Mouse (Mus musculus) CD4-positive, CD25-positive, alpha-beta regulatory T cell, adult 4 months (primary cell): ENCODE data around the gene Rapsn. TPM values are rescaled to one million over a fixed set of nuclear protein-coding genes. Genes with fewer than 3 reads are reported as not detected.

ENCODE experiments used
- ATAC-seq: one replicate; pipeline ENCODE4 v1.8.0; 2017
- polyA plus RNA-seq, 2 experiments: library from polyadenylated mRNA; unstranded; fragments of 100-300 nt; shearing (Covaris generic); gene quantifications; one replicate each; pipeline ENCODE4 v1.2.1; 2017

The Rapsn gene
- polyA plus RNA-seq, 2 experiments from 2014 or later = 5.4 to 7.7 TPM

GRCm38 (mm10) chr2:91080784-91081513 lies 45.5 kb downstream of the Rapsn start:
- peak; percentile 74 for ATAC-seq

GRCm38 (mm10) chr2:91081775-91082695 lies 46.6 kb downstream of the Rapsn start, which contains the start of gene Spi1:
Gene Spi1 (plus strand): TSS chr2:91082390.
- no peak for ATAC-seq

GRCm38 (mm10) chr2:91082844-91083243 lies 47.4 kb downstream of the Rapsn start:
- peak; percentile 81 for ATAC-seq

- ATAC-seq = peak; percentile 9
These were observed 48.0 kb downstream of the Rapsn start for GRCm38 (mm10) chr2:91083366-91083940.

GRCm38 (mm10) chr2:91084179-91084820 lies 48.9 kb downstream of the Rapsn start:
- ATAC-seq = no peak

GRCm38 (mm10) chr2:91085494-91086391 lies 50.3 kb downstream of the Rapsn start:
- no peak for ATAC-seq

- no peak for ATAC-seq
These were observed 51.2 kb downstream of the Rapsn start for GRCm38 (mm10) chr2:91086392-91087237.

GRCm38 (mm10) chr2:91087453-91087852 lies 52.0 kb downstream of the Rapsn start:
- ATAC-seq = no peak

- no peak for ATAC-seq
These were observed 53.6 kb downstream of the Rapsn start for GRCm38 (mm10) chr2:91088987-91089386.

GRCm38 (mm10) chr2:91090208-91090607 lies 54.8 kb downstream of the Rapsn start:
- ATAC-seq = no peak

GRCm38 (mm10) chr2:91090827-91091226 lies 55.4 kb downstream of the Rapsn start:
- no peak for ATAC-seq

Other genes starting within 250 kb of the Rapsn start
- 100 to 1,000 TPM; 101 to 104 TPM for gene Mtch2, start 188.5 kb upstream of the Rapsn start, polyA plus RNA-seq
- under 1 TPM; 0.82 to 0.83 TPM for gene C1qtnf4, start 149.8 kb upstream of the Rapsn start, polyA plus RNA-seq
- gene Kbtbd4, start 130.9 kb upstream of the Rapsn start, polyA plus RNA-seq = 10 to 100 TPM; 40.3 to 50.4 TPM
- gene Ndufs3, start 130.8 kb upstream of the Rapsn start, polyA plus RNA-seq = 100 to 1,000 TPM; 103 to 127 TPM
- 10 to 100 TPM; 52.7 to 54.9 TPM for gene Celf1, start 95.2 kb upstream of the Rapsn start, polyA plus RNA-seq
- gene Psmc3, start 18.4 kb downstream of the Rapsn start, polyA plus RNA-seq = 100 to 1,000 TPM; 198 to 201 TPM
- gene Slc39a13, start 34.8 kb downstream of the Rapsn start, polyA plus RNA-seq = 10 to 100 TPM; 33.1 to 55.2 TPM
- under 1 TPM in 1 of 2 experiments, not detected in 1; 0.49 TPM for gene Spi1, start 46.8 kb downstream of the Rapsn start, polyA plus RNA-seq
- gene Mybpc3, start 82.5 kb downstream of the Rapsn start, polyA plus RNA-seq = not detected
- gene Madd, start 148.2 kb downstream of the Rapsn start, polyA plus RNA-seq = 10 to 100 TPM; 58.7 to 84.7 TPM
- gene Nr1h3, start 167.2 kb downstream of the Rapsn start, polyA plus RNA-seq = 1 to 10 TPM; 1.4 to 1.8 TPM
- gene Acp2, start 167.3 kb downstream of the Rapsn start, polyA plus RNA-seq = 10 to 100 TPM; 17.9 to 25.7 TPM
- 10 to 100 TPM; 79.4 to 79.5 TPM for gene Ddb2, start 201.4 kb downstream of the Rapsn start, polyA plus RNA-seq
- gene Pacsin3, start 220.3 kb downstream of the Rapsn start, polyA plus RNA-seq = 1 to 10 TPM in 1 of 2 experiments, under 1 TPM in 1; 0.69 to 1.4 TPM
- gene Arfgap2, start 229.4 kb downstream of the Rapsn start, polyA plus RNA-seq = 100 to 1,000 TPM in 1 of 2 experiments, 10 to 100 TPM in 1; 87.2 to 143 TPM